30 mouse cellular contexts compared by ENCODE assay signal in the genomic region with DNA sequence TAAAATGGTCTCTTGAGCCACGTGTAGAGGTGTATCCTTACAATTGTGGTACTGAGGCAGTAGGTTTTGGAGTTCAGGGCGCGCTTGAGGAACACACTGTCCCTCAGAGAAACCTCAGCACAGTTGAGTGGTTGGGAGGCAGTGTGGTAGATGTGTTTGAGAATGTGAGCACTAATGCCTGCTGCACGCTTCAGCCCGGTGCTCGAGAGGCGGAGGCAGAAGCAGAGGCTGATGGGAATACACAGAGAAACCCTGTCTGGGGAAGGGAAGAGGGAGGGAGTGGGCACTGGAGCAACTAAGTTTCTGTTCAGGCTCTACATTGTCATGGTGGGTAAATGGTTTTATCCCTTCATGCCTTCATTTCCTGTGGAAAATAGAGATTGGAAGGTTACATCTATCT. TPM values are rescaled to one million over a fixed set of nuclear protein-coding genes. Genes with fewer than 3 reads are reported as not detected.
DNase-seq lines count a peak whose midpoint lies in the region; ATAC-seq and TF ChIP-seq lines count a peak whose summit lies in the region.
"Had no signal": no experiment of that assay in that cellular context is flagged by ENCODE, and none has a peak within 500 bp of the region (broad histone marks: within the 10 kb centered on the region; RNA-seq: fewer than 3 reads in every experiment).

No protein-coding gene starts in this region.

- TF ChIP-seq CTCF in forebrain, postnatal 0 days (IDR thresholded peaks at IDR 0.05; ENCODE audit: low read depth): no peak

- no peaks in the 10 kb centered on the region for H3K27me3 ChIP-seq in megakaryocyte, embryonic 14.5 days (replicated peaks)
- H3K27me3 ChIP-seq in forebrain, postnatal 0 days (ENCODE audit: insufficient read depth, low read length): no peaks in the 10 kb centered on the region
- H3K27me3 ChIP-seq: CH12.LX; embryonic facial prominence, embryonic 13.5 days; embryonic facial prominence, embryonic 15.5 days; forebrain, embryonic 12.5 days; Patski had no signal

- peak; percentile 60 for DNase-seq in ES-CJ7 (ENCODE audit: low read depth, low spot score)
- peak; percentile 69 for DNase-seq in R1 (ENCODE audit: low read depth, low spot score)
- DNase-seq in adrenal gland, adult 8-10 months: no peak
- no peak for DNase-seq in cerebellum, adult 11-12 months
- no peak for DNase-seq in forebrain, postnatal 0 days
- DNase-seq: adrenal gland, postnatal 10 days; adrenal gland, postnatal 25 days; B cell, adult 2 months; cerebellum, adult 11 months; cerebellum, adult 2 months; cerebellum, adult 9-10 months; cerebellum, postnatal 10 days; cerebellum, postnatal 25 days; embryo, embryonic 11 days had no signal

- peaks cover 40% of the 10 kb centered on the region for H3K4me1 ChIP-seq in megakaryocyte, embryonic 14.5 days
- H3K4me1 ChIP-seq in forebrain, postnatal 0 days (ENCODE audit: insufficient read depth): no peaks in the 10 kb centered on the region
- H3K4me1 ChIP-seq: embryonic facial prominence, embryonic 13.5 days; forebrain, embryonic 10.5 days; forebrain, embryonic 12.5 days had no signal

- H3K9me3 ChIP-seq in megakaryocyte, embryonic 14.5 days: no peaks in the 10 kb centered on the region
- no peaks in the 10 kb centered on the region for H3K9me3 ChIP-seq in forebrain, postnatal 0 days (ENCODE audit: low read length)
- H3K9me3 ChIP-seq: embryonic facial prominence, embryonic 13.5 days; embryonic facial prominence, embryonic 15.5 days; forebrain, embryonic 10.5 days; forebrain, embryonic 12.5 days; G1E had no signal

- WGBS in forebrain, postnatal 0 days: 88% methylated on average over 7 of the region's 7 CpGs

- H3K4me3 ChIP-seq in megakaryocyte, embryonic 14.5 days (replicated peaks): peak overlapping the region; percentile 59
- H3K4me3 ChIP-seq in forebrain, postnatal 0 days (ENCODE audit: low read depth, low read length): no peak overlapping the region
- H3K4me3 ChIP-seq: embryonic facial prominence, embryonic 13.5 days; embryonic facial prominence, embryonic 15.5 days; erythroblast, embryonic 14.5 days; forebrain, embryonic 10.5 days; forebrain, embryonic 12.5 days had no signal

- peaks cover 21% of the 10 kb centered on the region for H3K36me3 ChIP-seq in megakaryocyte, embryonic 14.5 days (replicated peaks; ENCODE audit: low read length)
- no peaks in the 10 kb centered on the region for H3K36me3 ChIP-seq in forebrain, postnatal 0 days (ENCODE audit: insufficient read depth)
- H3K36me3 ChIP-seq: embryonic facial prominence, embryonic 15.5 days had no signal

- H3K27ac ChIP-seq in forebrain, postnatal 0 days (ENCODE audit: low read depth, low read length): no peak overlapping the region
- H3K27ac ChIP-seq: embryonic facial prominence, embryonic 13.5 days; embryonic facial prominence, embryonic 15.5 days; forebrain, embryonic 10.5 days; forebrain, embryonic 12.5 days had no signal

- H3K9ac ChIP-seq in forebrain, postnatal 0 days: no peak overlapping the region
- H3K9ac ChIP-seq: embryonic facial prominence, embryonic 13.5 days; embryonic facial prominence, embryonic 15.5 days; forebrain, embryonic 12.5 days had no signal

- ATAC-seq in megakaryocyte, adult 5-6 weeks (ENCODE audit: poor library complexity, severe bottlenecking): no peak
- ATAC-seq in forebrain, postnatal 0 days: no peak
- ATAC-seq: activated CD4-positive, CD25-positive, alpha-beta regulatory T cell, adult 4 months; CD4-positive, CD25-positive, alpha-beta regulatory T cell, adult 4 months; forebrain, embryonic 14.5 days; forebrain, embryonic 16.5 days; Patski had no signal

- H3K4me2 ChIP-seq in forebrain, postnatal 0 days (ENCODE audit: low read depth): no peak overlapping the region
- H3K4me2 ChIP-seq: embryonic facial prominence, embryonic 13.5 days; embryonic facial prominence, embryonic 15.5 days; forebrain, embryonic 12.5 days had no signal

RNA-seq across cellular contexts. Expression of gene Ube2r2, which starts 15.6 kb away (rescaled TPM):
- polyA plus RNA-seq in megakaryocyte, embryonic 14.5 days (2012; ENCODE audit: insufficient read depth, low replicate concordance): 25.8 and 32.8 TPM in 2 replicates
- 145 and 156 TPM in 2 replicates for total RNA-seq in megakaryocyte, adult 5-6 weeks (2015)
- 34.4 and 41.3 TPM in 2 replicates for total RNA-seq in megakaryocyte, adult 5-6 weeks (2017)
- 100 to 1,000 TPM in 3 of 4 experiments, 10 to 100 TPM in 1; 94.5 to 119 (median 105) TPM for total RNA-seq in adrenal gland, adult 8-10 months (2022)
- total RNA-seq in forebrain, postnatal 0 days (2014; rRNA removed): 55.8 and 67.6 TPM in 2 replicates
- polyA plus RNA-seq in forebrain, postnatal 0 days (2015; fragmentation: Nextera tagmentation; extraction: Ambion mirVana): 39.1 and 46.7 TPM in 2 replicates

RNA-seq across cellular contexts. Expression of gene Nol6, which starts 26.9 kb away (rescaled TPM):
- polyA plus RNA-seq in megakaryocyte, embryonic 14.5 days (2012; ENCODE audit: insufficient read depth, low replicate concordance): 22.2 and 35.2 TPM in 2 replicates
- total RNA-seq in megakaryocyte, adult 5-6 weeks (2015): 9.2 and 10.0 TPM in 2 replicates
- total RNA-seq in megakaryocyte, adult 5-6 weeks (2017): 8.2 and 13.4 TPM in 2 replicates
- total RNA-seq in adrenal gland, adult 8-10 months (2022): 10 to 100 TPM; 61.8 to 79.3 (median 70.7) TPM
- total RNA-seq in forebrain, postnatal 0 days (2014; rRNA removed): 54.3 and 81.8 TPM in 2 replicates
- 39.1 and 46.0 TPM in 2 replicates for polyA plus RNA-seq in forebrain, postnatal 0 days (2015; fragmentation: Nextera tagmentation; extraction: Ambion mirVana)

RNA-seq across cellular contexts. Expression of gene Aqp3, which starts 53.2 kb away (rescaled TPM):
- not detected in 2 replicates for polyA plus RNA-seq in megakaryocyte, embryonic 14.5 days (2012; ENCODE audit: insufficient read depth, low replicate concordance)
- not detected in 2 replicates for total RNA-seq in megakaryocyte, adult 5-6 weeks (2015)
- 0.07 and 0.45 TPM in 2 replicates for total RNA-seq in megakaryocyte, adult 5-6 weeks (2017)
- total RNA-seq in adrenal gland, adult 8-10 months (2022): under 1 TPM in 2 of 4 experiments, not detected in 2; 0.16 to 0.31 TPM
- 0.23 TPM in 1 of 2 replicates, not detected in the other for total RNA-seq in forebrain, postnatal 0 days (2014; rRNA removed)
- 0.13 and 0.36 TPM in 2 replicates for polyA plus RNA-seq in forebrain, postnatal 0 days (2015; fragmentation: Nextera tagmentation; extraction: Ambion mirVana)
- total RNA-seq: adrenal gland, adult 18-20 months; adrenal gland, postnatal 25 days; CH12.LX; common myeloid progenitor, adult 5-6 weeks had no signal
- polyA plus RNA-seq: forebrain, embryonic 14.5 days had no signal

Comparison
In these comparisons a context has a peak if more than half of its experiments do, and no peak if none do; other contexts are left out.
1. DNase-seq: peak in ES-CJ7 (single experiment) and R1 (single experiment); none in adrenal gland, adult 8-10 months (single experiment), cerebellum, adult 11-12 months (single experiment) and forebrain, postnatal 0 days (single experiment).